Comparison of ENCODE assay signal across 8 mouse cellular contexts in genomic region chr13:14062209-14063012, GRCm38 (mm10). TPM values are rescaled to one million over a fixed set of nuclear protein-coding genes. Genes with fewer than 3 reads are reported as not detected.
A peak's percentile ranks its signal among the peaks of the same experiment; 100 is the strongest.
DNase-seq lines count a peak whose midpoint lies in the region; ATAC-seq lines count a peak whose summit lies in the region.

No protein-coding gene starts in this region.

- H3K4me2 ChIP-seq in lung, embryonic 15.5 days = peak overlapping the region; percentile 59
- H3K4me2 ChIP-seq in hindbrain, embryonic 13.5 days = peak overlapping the region; percentile 84
- peak overlapping the region; percentile 66 for H3K4me2 ChIP-seq in midbrain, embryonic 15.5 days

- H3K4me1 ChIP-seq in lung, embryonic 15.5 days = peaks cover 8% of the 10 kb centered on the region
- H3K4me1 ChIP-seq in brown adipose tissue, adult 24 weeks (ENCODE audit: control insufficient read depth, insufficient read depth, insufficient read length, low read length) = no peaks in the 10 kb centered on the region
- H3K4me1 ChIP-seq in hindbrain, embryonic 13.5 days (replicated peaks) = peaks cover 36% of the 10 kb centered on the region
- H3K4me1 ChIP-seq in midbrain, embryonic 15.5 days = peaks cover 40% of the 10 kb centered on the region

- WGBS in lung, embryonic 15.5 days = 4% methylated on average over 11 of the region's 11 CpGs
- 6% methylated on average over 11 of the region's 11 CpGs for WGBS in hindbrain, embryonic 13.5 days
- WGBS in midbrain, embryonic 15.5 days = 6% methylated on average over 11 of the region's 11 CpGs

- peak overlapping the region; percentile 96 for H3K27ac ChIP-seq in lung, embryonic 15.5 days
- peak overlapping the region; percentile 55 for H3K27ac ChIP-seq in brown adipose tissue, adult 24 weeks (replicated peaks; ENCODE audit: low read depth, low read length)
- peak overlapping the region; percentile 95 for H3K27ac ChIP-seq in hindbrain, embryonic 13.5 days
- peak overlapping the region; percentile 95 for H3K27ac ChIP-seq in midbrain, embryonic 15.5 days

- peak overlapping the region; percentile 98 for H3K4me3 ChIP-seq in lung, embryonic 15.5 days
- peak overlapping the region; percentile 77 for H3K4me3 ChIP-seq in brown adipose tissue, adult 24 weeks (ENCODE audit: insufficient read depth, low read depth, low read length)
- peak overlapping the region; percentile 99 for H3K4me3 ChIP-seq in hindbrain, embryonic 13.5 days
- H3K4me3 ChIP-seq in midbrain, embryonic 15.5 days = peak overlapping the region; percentile 100

- no peaks in the 10 kb centered on the region for H3K36me3 ChIP-seq in lung, embryonic 15.5 days
- peaks cover under 1% of the 10 kb centered on the region for H3K36me3 ChIP-seq in hindbrain, embryonic 13.5 days
- 0 out of 2 replicates have a peak, but pooled peaks cover under 1% of the 10 kb centered on the region for H3K36me3 ChIP-seq in midbrain, embryonic 15.5 days (replicated peaks)

- no peak for ATAC-seq in lung, embryonic 15.5 days (ENCODE audit: borderline replicate concordance, extremely low read depth, low FRiP score, low TSS enrichment)
- ATAC-seq in hindbrain, embryonic 13.5 days (ENCODE audit: low FRiP score) = no peak
- no peak for ATAC-seq in midbrain, embryonic 15.5 days (replicated peaks)

- H3K27me3 ChIP-seq in lung, embryonic 15.5 days = no peaks in the 10 kb centered on the region
- no peaks in the 10 kb centered on the region for H3K27me3 ChIP-seq in hindbrain, embryonic 13.5 days
- no peaks in the 10 kb centered on the region for H3K27me3 ChIP-seq in midbrain, embryonic 15.5 days (replicated peaks)

- DNase-seq in lung, postnatal 36 days = no peak
- no peak for DNase-seq in kidney, postnatal 10 days
- no peak for DNase-seq in spleen, postnatal 14 days (ENCODE audit: low spot score in 2 of 2)
- DNase-seq in lung, postnatal 4 days = no peak

- no peaks in the 10 kb centered on the region for H3K9me3 ChIP-seq in lung, embryonic 15.5 days
- H3K9me3 ChIP-seq in hindbrain, embryonic 13.5 days = no peaks in the 10 kb centered on the region
- no peaks in the 10 kb centered on the region for H3K9me3 ChIP-seq in midbrain, embryonic 15.5 days

- peak overlapping the region; percentile 78 for H3K9ac ChIP-seq in lung, embryonic 15.5 days
- H3K9ac ChIP-seq in hindbrain, embryonic 13.5 days = peak overlapping the region; percentile 94
- H3K9ac ChIP-seq in midbrain, embryonic 15.5 days = peak overlapping the region; percentile 77

RNA-seq across cellular contexts. Expression of gene Arid4b, which starts 0.6 kb away (rescaled TPM):
- 55.2 and 65.2 TPM in 2 replicates for polyA plus RNA-seq in lung, embryonic 15.5 days (2015; fragmentation: Nextera tagmentation; extraction: Ambion mirVana)
- 9.4 and 9.7 TPM in 2 replicates for polyA plus RNA-seq in brown adipose tissue, adult 24 weeks (2012; ENCODE audit: insufficient read depth, insufficient read length, missing spikeins)
- polyA plus RNA-seq in hindbrain, embryonic 13.5 days (2015; fragmentation: Nextera tagmentation; extraction: Ambion mirVana) = 97.0 and 99.6 TPM in 2 replicates
- polyA plus RNA-seq in midbrain, embryonic 15.5 days (2015; fragmentation: Nextera tagmentation; extraction: Ambion mirVana) = 77.7 and 81.1 TPM in 2 replicates

RNA-seq across cellular contexts. Expression of gene Ggps1, which starts 0.9 kb away (rescaled TPM):
- polyA plus RNA-seq in lung, embryonic 15.5 days (2015; fragmentation: Nextera tagmentation; extraction: Ambion mirVana) = 47.7 and 48.2 TPM in 2 replicates
- polyA plus RNA-seq in brown adipose tissue, adult 24 weeks (2012; ENCODE audit: insufficient read depth, insufficient read length, missing spikeins) = 28.9 and 45.6 TPM in 2 replicates
- 79.2 and 83.9 TPM in 2 replicates for polyA plus RNA-seq in hindbrain, embryonic 13.5 days (2015; fragmentation: Nextera tagmentation; extraction: Ambion mirVana)
- 69.7 and 70.9 TPM in 2 replicates for polyA plus RNA-seq in midbrain, embryonic 15.5 days (2015; fragmentation: Nextera tagmentation; extraction: Ambion mirVana)

RNA-seq across cellular contexts. Expression of gene Tbce, which starts 23.0 kb away (rescaled TPM):
- 52.4 and 59.7 TPM in 2 replicates for polyA plus RNA-seq in lung, embryonic 15.5 days (2015; fragmentation: Nextera tagmentation; extraction: Ambion mirVana)
- 22.9 and 29.5 TPM in 2 replicates for polyA plus RNA-seq in brown adipose tissue, adult 24 weeks (2012; ENCODE audit: insufficient read depth, insufficient read length, missing spikeins)
- 106 and 125 TPM in 2 replicates for polyA plus RNA-seq in hindbrain, embryonic 13.5 days (2015; fragmentation: Nextera tagmentation; extraction: Ambion mirVana)
- 100 and 113 TPM in 2 replicates for polyA plus RNA-seq in midbrain, embryonic 15.5 days (2015; fragmentation: Nextera tagmentation; extraction: Ambion mirVana)
